Mouse (Mus musculus): ENCODE measurements at regions not wholly inside any gene's neighbourhood (a gene's known extent, or its start where the extent isn't known, plus 50 kb on each side); places are given as distances from the start of the nearest gene placed in this dataset.

GRCm38 (mm10) chr3:34377913-34378312 lies 272.3 kb upstream of the Sox2 start:
- no peak for TF ChIP-seq CTCF (conservative IDR thresholded peaks at IDR 0.05; ENCODE audit: insufficient read depth, insufficient read length, low read depth, low read length)
- no peak for TF ChIP-seq POLR2A (IDR thresholded peaks at IDR 0.05; ENCODE audit: low read depth, low read length)
